Mouse (Mus musculus) myocyte (in vitro differentiated cells): ENCODE results near the gene Arid3b. TPM values are rescaled to one million over a fixed set of nuclear protein-coding genes. Genes with fewer than 3 reads are reported as not detected.

Experiments used
- H3K27me3 ChIP-seq: one replicate; pipeline ENCODE4 v1.6.1; 2011; ENCODE audit not compliant: control insufficient read depth, insufficient read depth, insufficient read length
- H3K36me3 ChIP-seq: one replicate; pipeline ENCODE4 v1.6.1; 2011; ENCODE audit not compliant: control insufficient read depth, insufficient read depth
- H3K4me2 ChIP-seq: one replicate; pipeline ENCODE4 v1.6.1; 2011; ENCODE audit warnings: low read depth, control low read depth
- H3K4me3 ChIP-seq: one replicate; pipeline ENCODE4 v1.5.1; 2011; ENCODE audit warnings: mild to moderate bottlenecking, control low read depth, moderate library complexity
- H3K79me2 ChIP-seq: one replicate; pipeline ENCODE4 v1.6.1; 2011; ENCODE audit not compliant: control insufficient read depth, insufficient read depth
- H3ac ChIP-seq: one replicate; pipeline ENCODE4 v1.6.1; 2011; ENCODE audit not compliant: control insufficient read depth, insufficient read length
- CEBPB ChIP-seq: IDR thresholded peaks from 2 replicates; pipeline ENCODE4 v1.6.1; 2011; ENCODE audit warnings: mild to moderate bottlenecking, moderate library complexity; ENCODE audit not compliant: poor library complexity, insufficient read depth, severe bottlenecking
- E2F4 ChIP-seq: IDR thresholded peaks from one replicate; pipeline ENCODE4 v1.6.1; 2011; ENCODE audit warnings: mild to moderate bottlenecking, control low read depth, moderate library complexity; ENCODE audit not compliant: insufficient read depth
- MAX ChIP-seq: IDR thresholded peaks from one replicate; pipeline ENCODE4 v1.6.1; 2011; ENCODE audit warnings: low read depth, mild to moderate bottlenecking, control low read depth
- MYOD1 ChIP-seq, 3 experiments: IDR thresholded peaks; one replicate each; pipeline ENCODE4 v1.6.1; 2011; ENCODE audit warnings: control low read depth in 2 of 3, low read depth in 2 of 3, mild to moderate bottlenecking in 2 of 3, moderate library complexity in 1 of 3; ENCODE audit not compliant: insufficient read length in 2 of 3, control insufficient read depth in 1 of 3
- MYOG ChIP-seq, 3 experiments: IDR thresholded peaks; one replicate each; pipeline ENCODE4 v1.6.1; 2011; ENCODE audit warnings: control low read depth in 2 of 3, low read depth in 2 of 3, mild to moderate bottlenecking in 2 of 3; ENCODE audit not compliant: insufficient read length in 2 of 3, control insufficient read depth in 1 of 3, insufficient read depth in 1 of 3
- POLR2A ChIP-seq: IDR thresholded peaks from one replicate; pipeline ENCODE4 v1.6.1; 2011; ENCODE audit warnings: low read depth, mild to moderate bottlenecking, control low read depth, moderate library complexity; ENCODE audit not compliant: insufficient read length
- POLR2AphosphoS2 ChIP-seq: IDR thresholded peaks from one replicate; pipeline ENCODE4 v1.6.1; 2011; ENCODE audit warnings: low read depth, control low read depth; ENCODE audit not compliant: insufficient read length
- REST ChIP-seq: IDR thresholded peaks from one replicate; pipeline ENCODE4 v1.6.1; 2011; ENCODE audit warnings: mild to moderate bottlenecking, control low read depth, moderate library complexity; ENCODE audit not compliant: insufficient read depth, insufficient read length
- SRF ChIP-seq: IDR thresholded peaks from one replicate; pipeline ENCODE4 v1.6.1; 2011; ENCODE audit warnings: low read depth; ENCODE audit not compliant: control insufficient read depth, insufficient read length
- TCF12 ChIP-seq: IDR thresholded peaks from one replicate; pipeline ENCODE4 v1.6.1; 2011; ENCODE audit warnings: mild to moderate bottlenecking, control low read depth; ENCODE audit not compliant: poor library complexity, insufficient read depth, severe bottlenecking
- TCF3 ChIP-seq: IDR thresholded peaks from one replicate; pipeline ENCODE4 v1.6.1; 2011; ENCODE audit warnings: low read depth, control low read depth; ENCODE audit not compliant: insufficient read length
- USF1 ChIP-seq: IDR thresholded peaks from one replicate; pipeline ENCODE4 v1.6.1; 2011; ENCODE audit warnings: low read depth, mild to moderate bottlenecking, control low read depth, moderate library complexity
- polyA plus RNA-seq: library from polyadenylated mRNA; unstranded; fragments of >200 nt; fragmentation: generic; extraction: Trizol; gene quantifications from one replicate; pipeline ENCODE4 v1.2.1, GENCODE M21; 2012; ENCODE audit warnings: missing spikeins

The Arid3b gene
- polyA plus RNA-seq, 1 experiment = 1.5 TPM

- H3K27me3 ChIP-seq = no peaks in the 10 kb centered on the region
- H3K79me2 ChIP-seq = no peaks in the 10 kb centered on the region
- no peak overlapping the region for H3K4me3 ChIP-seq
- TF ChIP-seq E2F4 (no peak), MAX (no peak), TCF12 (no peak), CEBPB (no peak), POLR2AphosphoS2 (no peak), REST (no peak), SRF (no peak), USF1 (no peak), TCF3 (no peak), MYOG (IDR thresholded peaks at IDR 0.05; ENCODE audit: control insufficient read depth in 1 of 3, insufficient read depth in 1 of 3, insufficient read length in 2 of 3, low read depth in 2 of 3) (no peak), POLR2A (no peak), MYOD1 (IDR thresholded peaks at IDR 0.05; ENCODE audit: control insufficient read depth in 1 of 3, insufficient read length in 2 of 3, low read depth in 2 of 3) (no peak)
- H3ac ChIP-seq = no peak overlapping the region
- no peaks in the 10 kb centered on the region for H3K36me3 ChIP-seq
- no peak overlapping the region for H3K4me2 ChIP-seq
These were observed 37.8 kb downstream of the Arid3b start for GRCm38 (mm10) chr9:57798725-57799253.

- H3K36me3 ChIP-seq = no peaks in the 10 kb centered on the region
- no peak overlapping the region for H3K4me3 ChIP-seq
- no peaks in the 10 kb centered on the region for H3K79me2 ChIP-seq
- no peak for TF ChIP-seq USF1
- TF ChIP-seq POLR2A = no peak
- TF ChIP-seq TCF3 = no peak
- no peak for TF ChIP-seq MYOG (IDR thresholded peaks at IDR 0.05; ENCODE audit: control insufficient read depth in 1 of 3, insufficient read depth in 1 of 3, insufficient read length in 2 of 3, low read depth in 2 of 3)
- TF ChIP-seq MAX = no peak
- TF ChIP-seq TCF12 = no peak
- no peak for TF ChIP-seq E2F4
- TF ChIP-seq SRF = no peak
- TF ChIP-seq POLR2AphosphoS2 = no peak
- TF ChIP-seq REST = no peak
- TF ChIP-seq MYOD1 (IDR thresholded peaks at IDR 0.05; ENCODE audit: control insufficient read depth in 1 of 3, insufficient read length in 2 of 3, low read depth in 2 of 3) = no peak
- TF ChIP-seq CEBPB = no peak
- no peak overlapping the region for H3K4me2 ChIP-seq
- no peaks in the 10 kb centered on the region for H3K27me3 ChIP-seq
- H3ac ChIP-seq = no peak overlapping the region
These were observed 39.1 kb downstream of the Arid3b start for GRCm38 (mm10) chr9:57797456-57797855.

- Histone ChIP-seq H3K27me3 (no peaks in the 10 kb centered on the region), H3K4me3 (no peak overlapping the region), H3ac (no peak overlapping the region), H3K79me2 (no peaks in the 10 kb centered on the region), H3K4me2 (no peak overlapping the region), H3K36me3 (no peaks in the 10 kb centered on the region)
- no peak for TF ChIP-seq TCF3
- TF ChIP-seq REST = no peak
- no peak for TF ChIP-seq POLR2A
- no peak for TF ChIP-seq MAX
These were observed 46.9 kb downstream of the Arid3b start for GRCm38 (mm10) chr9:57789733-57790132.

GRCm38 (mm10) chr9:57782656-57783055 lies 53.9 kb downstream of the Arid3b start:
- H3K79me2 ChIP-seq = no peaks in the 10 kb centered on the region
- H3K27me3 ChIP-seq = no peaks in the 10 kb centered on the region
- H3K4me2 ChIP-seq = peak overlapping the region; percentile 1
- H3K36me3 ChIP-seq = no peaks in the 10 kb centered on the region
- no peak overlapping the region for H3K4me3 ChIP-seq
- no peak overlapping the region for H3ac ChIP-seq
- TF ChIP-seq USF1 = no peak
- TF ChIP-seq REST = no peak
- no peak for TF ChIP-seq E2F4
- TF ChIP-seq MAX = no peak
- no peak for TF ChIP-seq CEBPB
- TF ChIP-seq TCF3 = no peak
- TF ChIP-seq MYOG (IDR thresholded peaks at IDR 0.05; ENCODE audit: control insufficient read depth in 1 of 3, insufficient read depth in 1 of 3, insufficient read length in 2 of 3, low read depth in 2 of 3) = no peak
- no peak for TF ChIP-seq MYOD1 (IDR thresholded peaks at IDR 0.05; ENCODE audit: control insufficient read depth in 1 of 3, insufficient read length in 2 of 3, low read depth in 2 of 3)
- no peak for TF ChIP-seq POLR2AphosphoS2
- no peak for TF ChIP-seq TCF12
- TF ChIP-seq SRF = no peak
- TF ChIP-seq POLR2A = no peak

GRCm38 (mm10) chr9:57775736-57776135 lies 60.9 kb downstream of the Arid3b start:
- TF ChIP-seq TCF12 (no peak), POLR2AphosphoS2 (no peak), MYOD1 (IDR thresholded peaks at IDR 0.05; ENCODE audit: control insufficient read depth in 1 of 3, insufficient read length in 2 of 3, low read depth in 2 of 3) (no peak), MYOG (IDR thresholded peaks at IDR 0.05; ENCODE audit: control insufficient read depth in 1 of 3, insufficient read depth in 1 of 3, insufficient read length in 2 of 3, low read depth in 2 of 3) (no peak), CEBPB (no peak), TCF3 (no peak), SRF (no peak), POLR2A (no peak), USF1 (no peak), MAX (no peak), E2F4 (no peak), REST (no peak)
- no peak overlapping the region for H3K4me2 ChIP-seq
- H3K27me3 ChIP-seq = peaks cover 12% of the 10 kb centered on the region
- H3K79me2 ChIP-seq = no peaks in the 10 kb centered on the region
- H3K4me3 ChIP-seq = no peak overlapping the region
- H3ac ChIP-seq = no peak overlapping the region
- no peaks in the 10 kb centered on the region for H3K36me3 ChIP-seq
